Mouse (Mus musculus) yolk sac, embryonic 10.5 days (tissue): Measurements from ENCODE around the gene Smim26.
A peak's percentile ranks its signal among the peaks of the same experiment; 100 is the strongest.
"Not testable (repeated sequence)": the region's sequence is repeated elsewhere in the genome, so short reads cannot be mapped to it uniquely, and the experiment has no call there.

ENCODE experiments used
- DNase-seq: peaks from one replicate; pipeline ENCODE4 v3.0.0-alpha.2; 2017; ENCODE audit warnings: low spot score

Gene Smim26

GRCm38 (mm10) chr2:144593951-144594651 lies at the start of gene Smim26:
Gene Smim26, plus strand, starts transcription at chr2:144594054.
- DNase-seq: peak; percentile 84

GRCm38 (mm10) chr2:144544630-144545029 lies 49.2 kb upstream of the Smim26 start:
- no peak for DNase-seq

GRCm38 (mm10) chr2:144545061-144545460 lies 48.8 kb upstream of the Smim26 start:
- no peak for DNase-seq

- DNase-seq: no peak
Observed at GRCm38 (mm10) chr2:144545481-144545880, 48.4 kb upstream of the Smim26 start.

GRCm38 (mm10) chr2:144547559-144547958 lies 46.3 kb upstream of the Smim26 start:
- no peak for DNase-seq

GRCm38 (mm10) chr2:144550529-144550928 lies 43.3 kb upstream of the Smim26 start, which contains the start of gene Rbbp9:
Gene Rbbp9, minus strand, starts transcription at chr2:144550869.
- peak; percentile 82 for DNase-seq

- DNase-seq: no peak
Observed at GRCm38 (mm10) chr2:144553905-144554304, 39.9 kb upstream of the Smim26 start.

GRCm38 (mm10) chr2:144555286-144555819 lies 38.5 kb upstream of the Smim26 start:
- DNase-seq: no peak

- peak; percentile 97 for DNase-seq
Observed at GRCm38 (mm10) chr2:144555820-144556552, 37.9 kb upstream of the Smim26 start, which contains the start of gene Sec23b. Gene Sec23b, plus strand, starts transcription at chr2:144556229.

- DNase-seq: no peak
Observed at GRCm38 (mm10) chr2:144588723-144589122, 5.1 kb upstream of the Smim26 start.

- DNase-seq: not testable (repeated sequence)
Observed at GRCm38 (mm10) chr2:144593036-144593435, 818 bp upstream of the Smim26 start.

- no peak for DNase-seq
Observed at GRCm38 (mm10) chr2:144598006-144598405, 4.2 kb downstream of the Smim26 start.

- peak; percentile 86 for DNase-seq
Observed at GRCm38 (mm10) chr2:144599831-144600687, 6.2 kb downstream of the Smim26 start, which contains the start of gene Dtd1. Gene Dtd1, plus strand, starts transcription at chr2:144599897.

GRCm38 (mm10) chr2:144601576-144601975 lies 7.7 kb downstream of the Smim26 start:
- DNase-seq: no peak

GRCm38 (mm10) chr2:144613956-144614355 lies 20.1 kb downstream of the Smim26 start:
- DNase-seq: no peak

GRCm38 (mm10) chr2:144617074-144617874 lies 23.4 kb downstream of the Smim26 start:
- DNase-seq: no peak

GRCm38 (mm10) chr2:144621491-144621890 lies 27.6 kb downstream of the Smim26 start:
- no peak for DNase-seq

- DNase-seq: no peak
Observed at GRCm38 (mm10) chr2:144633551-144633950, 39.7 kb downstream of the Smim26 start.

GRCm38 (mm10) chr2:144634231-144634630 lies 40.4 kb downstream of the Smim26 start:
- DNase-seq: no peak

GRCm38 (mm10) chr2:144634729-144635128 lies 40.9 kb downstream of the Smim26 start:
- DNase-seq: no peak
